Mouse (Mus musculus) splenic B cell, adult 2 months (primary cell): ENCODE data around the gene Dmac2.

Experiments
- DNase-seq: peaks from one replicate; pipeline ENCODE4 v3.0.0-alpha.2; 2011; ENCODE audit warnings: low read depth, low spot score
- H3K27me3 ChIP-seq: 2 replicates; pipeline ENCODE4 v1.6.1; 2012; ENCODE audit warnings: mild to moderate bottlenecking, low read length, moderate library complexity, mixed read lengths; ENCODE audit not compliant: control insufficient read depth, poor library complexity, insufficient read depth, severe bottlenecking
- H3K36me3 ChIP-seq: 2 replicates; pipeline ENCODE4 v1.6.1; 2012; ENCODE audit warnings: mild to moderate bottlenecking, low read length, moderate library complexity, mixed read lengths; ENCODE audit not compliant: control insufficient read depth, poor library complexity, insufficient read depth, severe bottlenecking

Gene Dmac2

GRCm38 (mm10) chr7:25601346-25601745, 17.9 kb upstream of the Dmac2 start:
- Histone ChIP-seq H3K36me3 (no peaks in the 10 kb centered on the region), H3K27me3 (no peaks in the 10 kb centered on the region)
- no peak for DNase-seq

DNA sequence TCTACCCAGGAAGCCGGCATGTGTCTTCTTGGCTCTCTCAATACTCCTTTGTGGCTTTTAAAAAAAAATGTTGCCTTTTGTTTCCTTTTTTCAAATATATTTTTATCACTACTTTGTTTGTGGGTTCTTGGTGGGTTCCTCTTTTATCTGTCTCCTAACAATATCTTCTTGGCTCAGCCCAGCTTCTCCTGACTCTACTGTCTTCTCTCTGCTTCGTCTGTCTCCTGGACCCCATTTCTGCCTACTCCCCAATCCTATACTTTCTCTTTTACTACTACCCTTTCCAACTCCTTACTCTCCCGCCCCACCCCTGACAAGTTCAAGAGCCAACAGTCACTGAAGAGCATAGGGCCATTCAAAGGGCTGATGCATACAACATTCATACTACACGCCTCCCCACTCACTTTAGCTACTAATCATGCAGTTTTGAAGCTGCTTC, 12.6 kb upstream of the Dmac2 start:
- H3K36me3 ChIP-seq: no peaks in the 10 kb centered on the region
- peak; percentile 64 for DNase-seq
- no peaks in the 10 kb centered on the region for H3K27me3 ChIP-seq

- H3K27me3 ChIP-seq: no peaks in the 10 kb centered on the region
- DNase-seq: no peak
- H3K36me3 ChIP-seq: no peaks in the 10 kb centered on the region
These were observed 12.0 kb upstream of the Dmac2 start for GRCm38 (mm10) chr7:25607196-25607595.

- Histone ChIP-seq H3K27me3 (no peaks in the 10 kb centered on the region), H3K36me3 (no peaks in the 10 kb centered on the region)
- DNase-seq: no peak
These were observed 9.2 kb upstream of the Dmac2 start for GRCm38 (mm10) chr7:25610056-25610455.

DNA sequence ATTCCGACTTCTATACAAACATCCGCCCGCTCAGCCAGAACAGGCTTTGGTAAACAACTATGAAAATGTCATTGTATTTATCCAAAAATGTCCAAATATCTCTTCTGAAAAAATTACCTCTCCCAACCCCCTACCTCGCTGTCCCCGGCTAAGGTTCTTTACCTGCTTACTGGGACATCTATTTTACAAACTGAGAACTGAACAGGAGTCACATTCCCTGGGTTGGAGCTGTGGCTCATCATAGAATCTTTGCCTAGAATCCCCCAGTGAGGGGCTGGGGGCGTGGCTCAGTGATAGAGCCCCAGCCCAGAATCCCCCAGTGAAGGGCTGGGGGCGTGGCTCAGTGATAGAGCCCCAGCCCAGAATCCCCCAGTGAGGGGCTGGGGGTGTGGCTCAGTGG, 7.7 kb upstream of the Dmac2 start:
- Histone ChIP-seq H3K27me3 (no peaks in the 10 kb centered on the region), H3K36me3 (no peaks in the 10 kb centered on the region)
- DNase-seq: no peak

GRCm38 (mm10) chr7:25614086-25614485, 5.1 kb upstream of the Dmac2 start:
- no peak for DNase-seq
- Histone ChIP-seq H3K27me3 (no peaks in the 10 kb centered on the region), H3K36me3 (no peaks in the 10 kb centered on the region)

GRCm38 (mm10) chr7:25614831-25615705, 4.1 kb upstream of the Dmac2 start:
- Histone ChIP-seq H3K36me3 (no peaks in the 10 kb centered on the region), H3K27me3 (no peaks in the 10 kb centered on the region)
- no peak for DNase-seq

GRCm38 (mm10) chr7:25615706-25616011, 3.6 kb upstream of the Dmac2 start, which contains the start of gene Erich4:
Gene Erich4 (minus strand): TSS chr7:25615892.
- H3K27me3 ChIP-seq: no peaks in the 10 kb centered on the region
- no peaks in the 10 kb centered on the region; the same call in 1 of the 2 replicates for H3K36me3 ChIP-seq
- no peak for DNase-seq

DNA sequence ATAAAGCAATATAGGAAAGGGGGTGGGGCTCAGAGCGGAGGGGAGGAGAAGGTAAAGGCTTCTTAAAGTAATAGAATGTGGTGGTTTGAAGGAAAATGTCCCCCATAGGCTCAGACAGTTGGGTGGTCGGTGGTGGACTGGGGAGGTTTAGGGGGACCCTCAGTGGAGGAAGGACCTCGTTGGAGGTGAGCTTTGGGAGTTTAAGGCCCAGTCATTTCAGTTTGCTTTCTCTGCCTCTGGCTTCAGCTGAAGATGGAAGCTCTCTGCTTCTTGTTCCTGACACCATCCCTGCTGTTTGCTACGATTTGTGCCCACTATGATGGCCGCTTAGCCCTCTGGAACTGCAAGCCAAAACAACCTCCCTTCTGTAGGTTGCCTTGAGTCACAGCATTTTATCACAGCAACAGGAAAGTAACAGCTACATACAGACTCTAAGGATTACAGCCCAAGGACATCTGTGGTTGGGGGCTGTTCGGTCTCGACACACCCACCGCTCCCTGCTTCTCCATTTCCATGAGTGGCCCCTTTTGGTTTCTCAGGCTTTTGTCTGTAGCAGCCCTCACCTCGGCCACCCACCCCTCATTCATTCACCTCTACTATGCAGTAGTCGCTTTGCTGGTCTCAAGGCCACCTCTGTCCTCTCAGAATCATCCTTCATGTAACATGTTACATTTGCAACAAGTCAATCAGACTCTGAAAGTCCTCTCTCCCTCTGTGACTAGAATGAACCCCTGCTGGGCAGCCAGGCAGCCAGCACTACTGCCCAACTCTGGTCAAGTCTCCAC, 1.6 kb upstream of the Dmac2 start:
- Histone ChIP-seq H3K27me3 (no peaks in the 10 kb centered on the region), H3K36me3 (peaks cover 3% of the 10 kb centered on the region)
- DNase-seq: no peak

- DNase-seq: no peak
These were observed 443 bp downstream of the Dmac2 start for GRCm38 (mm10) chr7:25619722-25619991.

GRCm38 (mm10) chr7:25620101-25620500, 887 bp downstream of the Dmac2 start:
- no peaks in the 10 kb centered on the region for H3K27me3 ChIP-seq
- peaks cover 3% of the 10 kb centered on the region for H3K36me3 ChIP-seq
- no peak for DNase-seq

More at GRCm38 (mm10) chr7:25619722-25619991, 443 bp downstream of the Dmac2 start:
- H3K36me3 ChIP-seq: peaks cover 3% of the 10 kb centered on the region
- no peaks in the 10 kb centered on the region for H3K27me3 ChIP-seq

- no peak for DNase-seq
- H3K36me3 ChIP-seq: peaks cover 3% of the 10 kb centered on the region
These were observed 1.5 kb downstream of the Dmac2 start for GRCm38 (mm10) chr7:25620751-25621150.

GRCm38 (mm10) chr7:25623857-25624370, 4.7 kb downstream of the Dmac2 start:
- Histone ChIP-seq H3K36me3 (peaks cover 4% of the 10 kb centered on the region), H3K27me3 (no peaks in the 10 kb centered on the region)
- no peak for DNase-seq

More at GRCm38 (mm10) chr7:25620751-25621150, 1.5 kb downstream of the Dmac2 start:
- no peaks in the 10 kb centered on the region for H3K27me3 ChIP-seq

DNA sequence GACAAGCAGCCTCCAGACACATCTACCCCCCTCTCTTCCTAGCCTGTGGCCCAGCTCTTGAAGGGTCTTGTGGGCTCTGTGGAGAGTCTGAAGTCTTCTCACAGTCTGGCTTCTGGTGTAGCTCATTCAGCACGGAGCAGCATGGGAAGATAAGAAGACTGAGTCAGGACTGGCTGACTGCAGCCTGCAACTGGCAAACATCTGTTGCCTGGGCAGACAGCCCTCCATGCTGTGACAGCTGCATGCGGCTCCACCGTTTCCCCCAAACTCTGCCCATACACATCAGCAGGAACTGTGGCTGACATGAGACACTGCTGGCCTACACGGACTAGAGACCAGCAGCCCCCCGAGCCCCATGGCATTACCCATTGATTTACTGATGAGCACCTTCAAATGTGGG, 5.6 kb downstream of the Dmac2 start:
- DNase-seq: no peak
- no peaks in the 10 kb centered on the region for H3K27me3 ChIP-seq
- peaks cover 7% of the 10 kb centered on the region for H3K36me3 ChIP-seq

GRCm38 (mm10) chr7:25625594-25626250, 6.5 kb downstream of the Dmac2 start:
- peak; percentile 77 for DNase-seq
- Histone ChIP-seq H3K36me3 (peaks cover 9% of the 10 kb centered on the region), H3K27me3 (no peaks in the 10 kb centered on the region)
